Comparison of ENCODE assay signal across 13 mouse cellular contexts in genomic region chr14:115406596-115406995, GRCm38 (mm10).
DNase-seq lines count a peak whose midpoint lies in the region; ATAC-seq lines count a peak whose summit lies in the region.
"Had no signal": no experiment of that assay in that cellular context is flagged by ENCODE, and none has a peak within 500 bp of the region (broad histone marks: within the 10 kb centered on the region; RNA-seq: fewer than 3 reads in every experiment).

No protein-coding gene starts in this region.

- peak; percentile 12 for DNase-seq in embryo, embryonic 10.5 days (ENCODE audit: low spot score)
- DNase-seq in embryo, embryonic 10 days (ENCODE audit: low spot score): no peak
- DNase-seq in embryonic facial prominence, embryonic 14.5 days (ENCODE audit: low spot score): peak; percentile 5
- DNase-seq in gastrocnemius, postnatal 4 days (ENCODE audit: low spot score in 2 of 2): no peak
- no peak for DNase-seq in frontal cortex, postnatal 36 days (ENCODE audit: low spot score in 2 of 2)

- H3K27me3 ChIP-seq in embryonic facial prominence, embryonic 14.5 days (replicated peaks; ENCODE audit: control insufficient read depth, insufficient read depth, low read length): no peaks in the 10 kb centered on the region
- no peaks in the 10 kb centered on the region for H3K27me3 ChIP-seq in hindbrain, embryonic 15.5 days
- H3K27me3 ChIP-seq in midbrain, embryonic 16.5 days (ENCODE audit: control insufficient read depth, insufficient read depth, low read depth, low read length): no peaks in the 10 kb centered on the region
- H3K27me3 ChIP-seq: embryonic facial prominence, embryonic 13.5 days had no signal

- H3K4me1 ChIP-seq in embryonic facial prominence, embryonic 14.5 days (ENCODE audit: control insufficient read depth, insufficient read depth, low read length): no peaks in the 10 kb centered on the region
- H3K4me1 ChIP-seq in hindbrain, embryonic 15.5 days (replicated peaks): 0 out of 2 replicates have a peak, but pooled peaks cover 6% of the 10 kb centered on the region
- H3K4me1 ChIP-seq in midbrain, embryonic 16.5 days (ENCODE audit: control insufficient read depth, insufficient read depth, low read length): no peaks in the 10 kb centered on the region
- H3K4me1 ChIP-seq: embryonic facial prominence, embryonic 13.5 days had no signal

- 32% methylated on average over 5 of the region's 5 CpGs for WGBS in embryonic facial prominence, embryonic 14.5 days
- WGBS in hindbrain, embryonic 15.5 days: 41% methylated on average over 5 of the region's 5 CpGs
- 39% methylated on average over 5 of the region's 5 CpGs for WGBS in midbrain, embryonic 16.5 days

- no peaks in the 10 kb centered on the region for H3K9me3 ChIP-seq in embryonic facial prominence, embryonic 14.5 days (ENCODE audit: control insufficient read depth, low read length)
- H3K9me3 ChIP-seq in hindbrain, embryonic 15.5 days: no peaks in the 10 kb centered on the region
- H3K9me3 ChIP-seq in midbrain, embryonic 16.5 days (replicated peaks; ENCODE audit: control insufficient read depth, low read length, poor library complexity, severe bottlenecking): no peaks in the 10 kb centered on the region
- H3K9me3 ChIP-seq: embryonic facial prominence, embryonic 13.5 days had no signal

- no peak overlapping the region for H3K9ac ChIP-seq in embryonic facial prominence, embryonic 14.5 days (ENCODE audit: low read depth, low read length)
- H3K9ac ChIP-seq in hindbrain, embryonic 15.5 days: no peak overlapping the region
- H3K9ac ChIP-seq in midbrain, embryonic 16.5 days (ENCODE audit: low read depth, low read length): no peak overlapping the region
- H3K9ac ChIP-seq: embryonic facial prominence, embryonic 13.5 days had no signal

- no peaks in the 10 kb centered on the region for H3K36me3 ChIP-seq in embryonic facial prominence, embryonic 14.5 days (ENCODE audit: control insufficient read depth, insufficient read depth, low read length)
- no peaks in the 10 kb centered on the region for H3K36me3 ChIP-seq in hindbrain, embryonic 15.5 days
- H3K36me3 ChIP-seq in midbrain, embryonic 16.5 days (ENCODE audit: control insufficient read depth, insufficient read depth, low read length): no peaks in the 10 kb centered on the region
- H3K36me3 ChIP-seq: embryonic facial prominence, embryonic 13.5 days had no signal

- H3K27ac ChIP-seq in embryonic facial prominence, embryonic 14.5 days (replicated peaks; ENCODE audit: low read depth, low read length): no peak overlapping the region
- H3K27ac ChIP-seq in hindbrain, embryonic 15.5 days (replicated peaks): no peak overlapping the region
- H3K27ac ChIP-seq in midbrain, embryonic 16.5 days (ENCODE audit: low read length): no peak overlapping the region
- H3K27ac ChIP-seq: embryonic facial prominence, embryonic 13.5 days; layer of hippocampus, adult 2 months had no signal

- no peak overlapping the region for H3K4me2 ChIP-seq in embryonic facial prominence, embryonic 14.5 days (ENCODE audit: low read depth, low read length)
- H3K4me2 ChIP-seq in hindbrain, embryonic 15.5 days: no peak overlapping the region
- no peak overlapping the region for H3K4me2 ChIP-seq in midbrain, embryonic 16.5 days (ENCODE audit: low read length)
- H3K4me2 ChIP-seq: embryonic facial prominence, embryonic 13.5 days; heart, embryonic 11.5 days; liver, embryonic 11.5 days had no signal

- no peak overlapping the region for H3K4me3 ChIP-seq in embryonic facial prominence, embryonic 14.5 days (ENCODE audit: low read depth, low read length)
- no peak overlapping the region for H3K4me3 ChIP-seq in hindbrain, embryonic 15.5 days
- H3K4me3 ChIP-seq in midbrain, embryonic 16.5 days (ENCODE audit: low read depth, low read length): no peak overlapping the region
- H3K4me3 ChIP-seq: embryonic facial prominence, embryonic 13.5 days; layer of hippocampus, adult 2 months had no signal

- peak; percentile 75; the same call in 1 of the 2 replicates for ATAC-seq in embryonic facial prominence, embryonic 14.5 days (ENCODE audit: low read depth)
- ATAC-seq in hindbrain, embryonic 15.5 days (ENCODE audit: low FRiP score, low read depth): peak; percentile 45; the same call in 1 of the 2 replicates
- peak; percentile 28; the same call in 1 of the 2 replicates for ATAC-seq in midbrain, embryonic 16.5 days
- no peak for ATAC-seq in erythroblast, adult 5-6 weeks (replicated peaks; ENCODE audit: low FRiP score, poor library complexity, severe bottlenecking)
- ATAC-seq: Patski had no signal

Comparison
In these comparisons a context has a peak if more than half of its experiments do, and no peak if none do; other contexts are left out.
1. DNase-seq: peak in embryo, embryonic 10.5 days (single experiment) and embryonic facial prominence, embryonic 14.5 days (single experiment); none in embryo, embryonic 10 days (single experiment), gastrocnemius, postnatal 4 days (0 of 2) and frontal cortex, postnatal 36 days (0 of 2).